Mouse (Mus musculus) 3134 (cell line): Measurements from ENCODE around the gene Csrp3.

Experiments used
- DNase-seq: peaks from one replicate; pipeline ENCODE4 v3.0.0-alpha.2; 2011; ENCODE audit warnings: low spot score; ENCODE audit not compliant: insufficient read length; ENCODE audit errors: extremely low read depth

Gene Csrp3

GRCm38 (mm10) chr7:48870144-48870543 lies 22.3 kb upstream of the Csrp3 start:
- DNase-seq, result no peak

DNA sequence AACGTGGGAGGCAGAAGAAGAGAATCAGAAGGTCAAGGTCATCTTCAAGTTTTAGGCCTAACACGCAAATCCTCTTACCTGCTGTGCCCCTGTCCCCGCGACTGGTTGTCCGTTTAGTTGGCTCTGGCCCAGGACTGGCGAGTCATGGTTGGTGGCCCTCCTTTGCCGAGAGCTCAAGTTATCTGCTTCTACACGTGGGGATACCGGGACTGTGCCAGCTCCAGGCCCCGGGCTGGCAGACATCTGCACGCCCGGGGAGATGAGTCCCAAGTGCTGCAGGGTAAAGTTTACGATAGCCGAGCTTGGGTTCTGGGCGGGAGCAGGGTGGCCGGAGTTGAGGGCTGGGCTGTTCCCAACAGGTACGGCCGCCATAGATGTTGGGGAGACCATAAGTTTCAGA lies 19.7 kb upstream of the Csrp3 start:
- DNase-seq, result no peak

DNA sequence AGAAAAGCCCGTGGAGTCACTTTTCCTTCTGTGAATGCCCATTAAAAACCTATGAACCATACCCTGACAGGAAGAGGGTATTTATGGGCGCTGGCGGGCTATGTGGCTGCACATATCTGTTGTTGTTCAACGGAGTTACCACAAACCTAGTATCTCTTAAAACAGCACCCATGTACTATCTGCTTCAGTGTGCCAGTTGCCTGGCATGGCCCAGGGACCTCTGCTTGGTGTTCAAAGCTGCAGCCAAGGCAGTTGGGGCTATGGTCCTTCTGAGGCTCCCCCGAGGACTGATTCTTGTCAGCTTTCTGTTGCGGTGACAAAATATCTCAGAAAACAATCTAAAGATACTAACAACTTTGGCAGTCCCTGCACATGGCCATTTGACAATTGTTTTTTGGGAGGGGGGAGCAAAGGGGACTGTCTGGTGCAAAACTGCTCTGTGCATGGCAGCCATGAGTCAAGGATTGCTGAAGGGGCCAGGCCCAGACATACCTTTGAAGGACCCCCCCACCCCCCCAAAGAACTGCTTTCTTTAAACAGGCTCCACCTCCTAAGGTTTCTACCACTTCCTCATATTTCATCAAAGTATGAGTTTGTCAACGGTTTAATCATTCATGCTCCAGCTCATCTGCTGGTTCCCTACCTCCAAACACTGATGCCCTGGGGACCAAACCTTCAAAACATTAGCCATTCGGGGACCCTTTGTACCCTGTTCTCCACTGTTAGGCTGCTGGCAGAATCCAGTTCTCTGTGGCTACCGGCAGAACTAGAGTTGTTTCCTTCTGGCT lies 17.0 kb upstream of the Csrp3 start:
- no peak for DNase-seq

GRCm38 (mm10) chr7:48864199-48864598 lies 16.4 kb upstream of the Csrp3 start:
- no peak for DNase-seq

DNA sequence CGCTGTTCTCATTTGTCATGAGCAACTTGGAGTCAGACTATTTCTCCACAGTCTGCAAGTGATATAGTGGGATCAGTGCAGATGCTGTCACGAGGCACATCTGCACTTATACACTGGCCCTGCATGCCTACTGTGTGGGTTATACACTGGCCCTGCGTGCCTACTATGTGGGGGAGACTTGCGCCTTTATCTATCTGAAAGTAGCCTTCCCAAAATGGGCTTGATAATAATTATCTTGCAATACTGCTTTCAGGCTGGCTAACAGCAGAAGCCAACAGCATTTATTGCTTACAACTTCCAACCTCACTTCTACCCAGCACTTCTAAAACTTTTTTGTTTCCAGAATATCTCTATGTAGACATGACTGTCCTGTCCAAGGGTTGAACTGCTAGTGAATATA lies 14.0 kb upstream of the Csrp3 start:
- no peak for DNase-seq

DNA sequence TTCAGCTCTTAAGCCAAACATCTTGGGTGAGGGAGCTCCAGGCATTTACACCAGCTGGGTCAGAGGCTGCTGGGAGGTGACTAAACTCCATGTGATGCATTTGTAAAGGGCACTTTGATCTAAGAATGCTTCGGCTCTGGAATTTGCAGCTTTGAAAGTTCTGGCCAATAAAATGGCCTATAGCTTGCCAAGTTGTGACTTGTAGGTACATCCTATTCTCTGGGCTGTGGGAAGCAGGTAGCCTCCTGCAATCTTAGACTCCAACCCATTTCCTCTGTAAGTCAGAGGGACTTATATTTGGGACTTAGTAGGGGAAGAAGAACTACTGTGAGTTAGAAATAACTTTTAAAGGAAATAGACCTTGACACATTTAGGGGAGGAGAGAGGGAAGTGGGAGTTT lies 13.1 kb upstream of the Csrp3 start:
- no peak for DNase-seq

DNA sequence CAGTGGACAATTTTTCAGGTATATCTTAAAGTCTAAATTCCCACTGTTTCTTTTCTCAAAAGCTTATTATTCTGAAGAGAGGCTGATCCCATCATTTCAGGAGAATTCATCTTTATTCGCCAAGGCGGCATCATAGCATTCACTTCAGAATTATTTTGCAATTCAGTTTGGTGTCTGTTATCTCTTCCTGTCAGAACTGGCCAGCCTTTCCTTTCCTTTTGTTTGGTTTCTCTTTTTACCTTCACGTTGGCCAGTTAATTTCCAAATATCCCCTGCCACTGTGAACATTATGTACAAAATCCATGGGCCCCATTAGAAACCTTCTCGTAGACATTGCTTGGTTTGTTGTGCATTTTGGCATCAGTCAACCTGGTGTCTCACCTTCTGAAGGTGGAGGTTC lies 11.5 kb upstream of the Csrp3 start:
- no peak for DNase-seq

GRCm38 (mm10) chr7:48858257-48858656 lies 10.4 kb upstream of the Csrp3 start:
- no peak for DNase-seq

GRCm38 (mm10) chr7:48855461-48855860 lies 7.6 kb upstream of the Csrp3 start:
- no peak for DNase-seq

- no peak for DNase-seq
Measured at GRCm38 (mm10) chr7:48853496-48853895, 5.7 kb upstream of the Csrp3 start.

- DNase-seq, result no peak
Measured at GRCm38 (mm10) chr7:48851529-48852104, 3.8 kb upstream of the Csrp3 start.

DNA sequence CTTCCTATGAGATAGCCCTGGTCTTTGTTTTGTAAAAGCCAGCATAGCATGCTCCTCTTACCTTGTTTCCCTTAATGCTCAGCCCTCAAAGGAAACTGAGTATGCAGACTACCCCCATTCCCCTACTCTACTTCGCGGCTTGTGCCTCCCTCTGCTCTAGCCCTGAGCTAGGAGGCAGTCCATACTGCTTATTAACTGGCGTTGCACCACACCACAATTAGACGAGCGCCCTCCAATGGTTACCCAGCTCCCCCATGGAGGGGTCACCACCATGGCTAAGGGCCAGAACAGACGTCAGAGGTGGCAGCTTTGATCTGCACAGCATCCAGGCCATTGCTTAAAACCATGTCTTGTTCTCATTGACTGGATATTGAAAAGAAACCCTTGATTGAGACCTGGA lies 1.1 kb downstream of the Csrp3 start:
- DNase-seq, result no peak

- no peak for DNase-seq
Measured at GRCm38 (mm10) chr7:48845213-48845973, 2.4 kb downstream of the Csrp3 start.

GRCm38 (mm10) chr7:48843541-48843940 lies 4.3 kb downstream of the Csrp3 start:
- no peak for DNase-seq

DNA sequence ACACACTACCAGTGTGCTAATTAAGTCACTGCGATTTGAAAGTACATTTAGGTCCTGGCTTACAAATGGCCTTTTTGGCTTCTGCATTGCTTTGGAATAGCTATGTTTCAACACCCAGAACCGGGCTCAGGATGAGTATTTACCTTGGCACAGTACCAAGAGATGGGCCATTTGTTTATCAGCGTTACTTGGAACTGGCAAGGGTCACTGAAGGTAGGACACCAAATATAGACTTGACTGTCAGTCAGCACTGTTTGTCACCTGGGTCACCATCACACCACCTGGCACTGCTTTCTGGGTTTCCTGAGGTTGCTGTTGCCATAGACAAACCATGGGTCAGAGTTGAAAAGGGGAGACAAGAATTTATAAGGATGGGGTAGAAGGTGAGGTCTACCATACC lies 5.5 kb downstream of the Csrp3 start:
- DNase-seq, result no peak

- DNase-seq, result no peak
Measured at GRCm38 (mm10) chr7:48841538-48841937, 6.3 kb downstream of the Csrp3 start.

- no peak for DNase-seq
Measured at GRCm38 (mm10) chr7:48840545-48840944, 7.3 kb downstream of the Csrp3 start.

DNA sequence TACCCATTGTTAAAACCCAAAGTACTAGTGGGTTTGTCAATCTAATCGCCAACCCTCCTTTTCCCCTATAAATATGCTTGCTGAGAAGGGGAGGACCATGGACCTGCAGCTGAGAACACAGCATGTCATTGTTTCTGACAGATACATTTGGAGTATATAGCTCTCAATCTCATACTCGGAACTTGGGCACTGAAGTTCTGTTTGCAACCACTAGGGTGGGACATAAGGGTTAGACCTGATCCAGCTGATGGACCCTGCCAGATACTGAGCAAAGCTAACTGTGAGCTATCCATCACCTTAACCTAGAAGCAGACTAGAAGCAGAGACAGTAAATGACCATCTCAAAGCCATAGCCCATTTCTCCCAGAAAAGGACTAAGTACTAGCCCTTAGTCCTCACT lies 9.4 kb downstream of the Csrp3 start:
- DNase-seq, result no peak

GRCm38 (mm10) chr7:48836949-48837348 lies 10.9 kb downstream of the Csrp3 start:
- no peak for DNase-seq

DNA sequence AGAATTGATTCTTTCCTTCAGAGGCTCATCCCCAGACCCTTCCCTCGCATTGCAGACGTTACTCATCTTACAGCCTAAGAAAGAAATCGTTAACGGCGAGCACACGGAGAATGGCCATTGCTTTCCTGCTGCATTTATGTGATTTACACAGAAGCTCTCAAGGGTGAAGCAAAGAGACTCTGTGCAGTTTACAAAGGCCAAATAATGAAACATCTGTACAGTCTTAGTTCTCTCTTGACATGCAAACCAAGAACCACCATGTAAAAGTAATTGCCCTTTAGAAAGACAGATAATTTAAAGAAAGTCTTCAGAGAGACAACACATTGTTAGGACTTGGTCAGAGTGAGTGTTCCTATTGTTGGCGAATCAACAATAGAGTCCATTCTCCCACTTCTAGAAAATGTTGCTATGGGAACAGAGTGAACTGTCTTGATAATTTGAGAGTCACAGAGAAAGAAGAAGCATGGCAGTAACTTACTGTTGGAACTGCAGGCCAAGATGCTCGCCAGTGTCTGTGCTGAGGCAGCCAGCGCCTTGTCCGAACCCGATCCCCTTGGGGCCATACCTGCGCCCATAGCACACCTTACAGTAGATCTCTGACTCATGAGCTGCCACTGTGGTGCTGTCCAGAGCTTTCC lies 12.7 kb downstream of the Csrp3 start:
- no peak for DNase-seq

- DNase-seq, result no peak
Measured at GRCm38 (mm10) chr7:48834371-48834970, 13.4 kb downstream of the Csrp3 start.
